Mouse (Mus musculus) heart, postnatal 36 days (tissue): Measurements from ENCODE around the gene Helz2. TPM values are rescaled to one million over a fixed set of nuclear protein-coding genes. Genes with fewer than 3 reads are reported as not detected.

Source experiments
- DNase-seq, 2 experiments: peaks; one replicate each; pipeline ENCODE4 v3.0.0; 2021 to 2022
- intact Hi-C: fragments of 180-260 bp; cut with DNase I; formaldehyde crosslinking; loops from one replicate; pipeline ENCODE4 v1.15.1; 2025
- total RNA-seq, 2 experiments: library from RNA; stranded (reverse); gene quantifications; 2 replicates each; pipeline ENCODE4 v1.2.3; 2021

The Helz2 gene
- total RNA-seq: 10 to 100 TPM in 1 of 2 experiments, 1 to 10 TPM in 1; 9.9 to 11.5 TPM

- intact Hi-C loops: loop anchor here (2.0 kb wide), 1 partner anchor 53 kb away; no protein-coding TSS in a partner anchor
- peak; percentile 67 to 68 for DNase-seq
Measured at GRCm38 (mm10) chr2:181241602-181242313, at the start of gene Helz2. Gene Helz2, minus strand, starts transcription at chr2:181242027.

GRCm38 (mm10) chr2:181290937-181291336 is 49.1 kb upstream of the Helz2 start:
- intact Hi-C loops: no loop called here
- DNase-seq: no peak

GRCm38 (mm10) chr2:181288691-181289090 is 46.9 kb upstream of the Helz2 start:
- intact Hi-C loops: loop anchor here (2.0 kb wide), 2 partner anchors 30 to 102 kb away; partner anchors contain the start of genes Ppdpf and Rtel1

GRCm38 (mm10) chr2:181287958-181288350 is 46.1 kb upstream of the Helz2 start, which contains the start of gene Gmeb2:
Gene Gmeb2, minus strand, starts transcription at chr2:181288035.
- peak; percentile 89 for DNase-seq
- intact Hi-C loops: loop anchor here (2.0 kb wide), 2 partner anchors 31 to 101 kb away; partner anchors contain the start of genes Ppdpf and Rtel1

More at GRCm38 (mm10) chr2:181288691-181289090, 46.9 kb upstream of the Helz2 start:
- DNase-seq: no peak

- peak; percentile 82 to 89 for DNase-seq
- intact Hi-C loops: no loop called here
Measured at GRCm38 (mm10) chr2:181287338-181287957, 45.6 kb upstream of the Helz2 start.

GRCm38 (mm10) chr2:181286629-181287337 is 45.0 kb upstream of the Helz2 start:
- no peak for DNase-seq
- intact Hi-C loops: no loop called here

GRCm38 (mm10) chr2:181279968-181280367 is 38.1 kb upstream of the Helz2 start:
- no peak for DNase-seq
- intact Hi-C loops: no loop called here

- intact Hi-C loops: no loop called here
- no peak for DNase-seq
Measured at GRCm38 (mm10) chr2:181277866-181278265, 36.0 kb upstream of the Helz2 start.

GRCm38 (mm10) chr2:181276766-181277165 is 34.9 kb upstream of the Helz2 start:
- peak in 1 of 2 experiments; percentile 15 for DNase-seq
- intact Hi-C loops: no loop called here

GRCm38 (mm10) chr2:181274639-181275038 is 32.8 kb upstream of the Helz2 start:
- no peak for DNase-seq
- intact Hi-C loops: no loop called here

GRCm38 (mm10) chr2:181273829-181274228 is 32.0 kb upstream of the Helz2 start:
- DNase-seq: no peak
- intact Hi-C loops: no loop called here

GRCm38 (mm10) chr2:181272092-181272491 is 30.3 kb upstream of the Helz2 start:
- intact Hi-C loops: no loop called here
- no peak for DNase-seq

GRCm38 (mm10) chr2:181266839-181267238 is 25.0 kb upstream of the Helz2 start:
- no peak for DNase-seq
- intact Hi-C loops: no loop called here

- intact Hi-C loops: no loop called here
Measured at GRCm38 (mm10) chr2:181253248-181253647, 11.4 kb upstream of the Helz2 start.

GRCm38 (mm10) chr2:181251841-181252240 is 10.0 kb upstream of the Helz2 start:
- intact Hi-C loops: no loop called here
- no peak for DNase-seq

More at GRCm38 (mm10) chr2:181253248-181253647, 11.4 kb upstream of the Helz2 start:
- DNase-seq: no peak

- intact Hi-C loops: no loop called here
- DNase-seq: no peak
Measured at GRCm38 (mm10) chr2:181249217-181249616, 7.4 kb upstream of the Helz2 start.

- no peak for DNase-seq
- intact Hi-C loops: no loop called here
Measured at GRCm38 (mm10) chr2:181245031-181245430, 3.2 kb upstream of the Helz2 start.

GRCm38 (mm10) chr2:181243706-181244394 is 2.0 kb upstream of the Helz2 start:
- DNase-seq: peak; percentile 36 to 48
- intact Hi-C loops: no loop called here

GRCm38 (mm10) chr2:181242314-181242665 is 463 bp upstream of the Helz2 start:
- intact Hi-C loops: no loop called here
- no peak for DNase-seq

GRCm38 (mm10) chr2:181240806-181241440 is 904 bp downstream of the Helz2 start:
- DNase-seq: no peak
- intact Hi-C loops: loop anchor here (2.0 kb wide), 1 partner anchor 52 kb away; no protein-coding TSS in a partner anchor
